Mouse (Mus musculus): ENCODE data around the gene 1700020A23Rik. TPM values are rescaled to one million over a fixed set of nuclear protein-coding genes. Genes with fewer than 3 reads are reported as not detected.

The 1700020A23Rik gene
- total RNA-seq, 2 experiments from 2014 or later, result not detected

- peak; percentile 86 to 87 for DNase-seq (ENCODE audit: low spot score in 2 of 2)
These were observed 6.8 kb downstream of the 1700020A23Rik start for GRCm38 (mm10) chr2:130411558-130412495.

DNA sequence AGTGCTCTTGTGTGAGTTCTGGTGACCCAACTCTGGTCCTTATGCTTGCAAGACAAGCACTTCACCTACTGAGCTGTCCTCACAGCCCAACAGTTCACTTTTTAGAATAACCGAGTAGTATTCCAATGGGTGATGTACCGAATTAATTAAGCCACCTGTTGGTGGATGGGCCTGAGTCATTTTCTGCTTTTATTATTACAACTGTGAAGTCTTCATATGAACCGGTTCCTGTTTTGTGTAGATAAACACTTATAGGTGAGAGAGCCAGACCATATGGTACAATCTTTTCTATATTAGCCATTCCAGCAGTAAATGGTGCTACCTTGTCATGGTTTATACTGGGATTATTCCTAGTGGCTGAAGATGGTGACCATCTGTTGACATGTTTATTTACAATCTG is 7.7 kb downstream of the 1700020A23Rik start:
- no peak for DNase-seq (ENCODE audit: low spot score in 2 of 2)

- DNase-seq (ENCODE audit: low spot score in 2 of 2), result no peak
These were observed 9.2 kb downstream of the 1700020A23Rik start for GRCm38 (mm10) chr2:130414094-130414856.

DNA sequence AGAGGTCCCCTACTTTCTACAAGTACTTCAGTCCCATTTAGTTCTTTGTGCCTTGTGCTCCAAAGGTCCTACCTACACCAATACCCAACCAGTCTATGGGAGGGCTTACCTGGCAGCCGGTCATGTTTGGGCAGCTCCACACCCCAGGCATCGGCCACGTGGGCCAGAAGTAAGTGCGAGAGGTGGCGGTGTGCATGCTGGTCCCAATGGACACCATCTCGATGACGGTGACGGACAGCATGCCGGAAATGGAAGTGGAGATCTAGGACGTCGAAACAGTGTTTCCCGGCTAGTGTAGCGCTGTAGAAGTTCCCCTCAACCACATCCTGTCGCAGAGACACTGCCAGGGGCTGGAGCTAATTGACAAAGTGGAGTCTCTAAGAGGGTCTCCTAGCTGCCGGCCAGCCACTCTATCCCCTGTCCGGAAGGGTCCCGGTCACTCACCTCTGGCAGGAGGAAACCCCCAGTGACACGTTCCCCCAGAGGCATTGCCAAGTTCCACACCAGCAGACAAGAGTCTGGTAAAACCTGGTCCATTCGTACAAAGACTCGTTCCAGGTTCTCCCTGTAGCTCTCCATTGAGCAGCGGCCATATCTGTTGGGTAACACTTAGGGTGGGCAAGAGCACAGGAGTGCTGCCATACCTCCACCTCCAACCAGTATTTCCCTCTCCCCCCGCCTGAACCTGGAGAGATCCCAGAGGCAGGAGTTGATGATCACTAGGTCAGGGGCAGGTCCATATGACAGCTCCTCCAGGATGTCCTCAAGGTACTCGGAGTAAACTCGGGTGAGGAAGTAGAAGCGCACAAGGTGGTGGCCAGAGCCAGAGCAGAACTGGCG is 16.9 kb downstream of the 1700020A23Rik start:
- no peak for DNase-seq (ENCODE audit: low spot score in 2 of 2)

DNA sequence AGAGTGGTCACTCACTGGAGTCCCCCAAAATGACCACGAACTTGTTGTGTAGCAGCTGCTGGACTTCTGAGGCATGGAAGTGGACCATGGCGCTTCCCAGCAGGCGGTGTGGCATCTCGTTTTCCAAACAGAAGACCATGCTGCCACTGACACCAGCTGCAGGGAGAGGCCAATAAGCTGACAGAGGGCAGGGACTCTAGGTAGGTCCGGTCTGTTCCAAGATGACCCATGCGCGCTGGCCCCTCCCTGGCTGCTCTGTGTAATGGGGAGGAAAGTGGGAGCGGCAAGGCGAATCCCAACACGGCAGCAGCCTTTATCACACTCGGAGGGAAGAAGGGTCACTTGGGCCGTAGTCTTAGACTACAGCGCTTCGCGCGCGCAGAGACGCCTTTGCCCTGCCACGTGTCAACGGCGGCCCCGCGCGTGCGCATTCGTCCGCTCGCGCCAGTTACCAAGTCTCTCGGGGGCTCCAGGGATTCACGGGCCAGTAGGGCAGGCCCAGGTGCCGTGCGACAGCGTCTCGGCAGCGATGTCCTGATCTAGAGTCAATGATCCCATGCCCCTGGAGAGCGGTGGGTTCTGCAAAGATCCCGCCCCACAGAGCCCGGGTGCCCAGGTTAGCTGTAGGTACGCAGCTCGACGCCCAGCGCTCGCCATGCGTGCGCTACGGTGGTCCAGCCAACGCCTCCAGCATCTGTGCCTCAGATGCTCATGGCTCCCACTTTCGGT is 18.5 kb downstream of the 1700020A23Rik start:
- DNase-seq (ENCODE audit: low spot score in 2 of 2), result peak; percentile 79 to 83

GRCm38 (mm10) chr2:130424126-130424853 is 19.2 kb downstream of the 1700020A23Rik start, which contains the start of the genes Vps16 and Pced1a:
TSS of gene Vps16 (plus strand) at chr2:130424339.
TSS of gene Pced1a (minus strand) at chr2:130424701.
- peak; percentile 89 to 93 for DNase-seq (ENCODE audit: low spot score in 2 of 2)

DNA sequence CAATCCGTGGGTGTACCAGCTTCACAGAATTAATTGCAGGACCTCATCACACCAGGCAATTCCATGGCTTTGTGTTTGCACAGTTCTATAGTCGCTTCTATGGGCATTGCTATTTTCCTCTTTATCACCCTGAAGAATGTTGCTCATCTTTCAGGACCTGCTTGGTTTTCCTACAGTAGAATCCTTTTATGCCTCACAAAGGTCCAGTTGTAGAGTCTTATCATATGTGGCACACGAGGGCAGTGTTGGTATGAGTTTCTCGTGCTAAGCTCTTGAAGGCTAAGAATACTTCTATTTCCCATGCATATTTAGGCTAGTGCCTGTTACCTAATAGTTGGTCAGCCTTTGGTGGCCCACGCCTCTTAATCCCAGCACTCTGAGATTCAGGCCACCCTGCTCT is 20.1 kb downstream of the 1700020A23Rik start:
- DNase-seq (ENCODE audit: low spot score in 2 of 2), result no peak

DNA sequence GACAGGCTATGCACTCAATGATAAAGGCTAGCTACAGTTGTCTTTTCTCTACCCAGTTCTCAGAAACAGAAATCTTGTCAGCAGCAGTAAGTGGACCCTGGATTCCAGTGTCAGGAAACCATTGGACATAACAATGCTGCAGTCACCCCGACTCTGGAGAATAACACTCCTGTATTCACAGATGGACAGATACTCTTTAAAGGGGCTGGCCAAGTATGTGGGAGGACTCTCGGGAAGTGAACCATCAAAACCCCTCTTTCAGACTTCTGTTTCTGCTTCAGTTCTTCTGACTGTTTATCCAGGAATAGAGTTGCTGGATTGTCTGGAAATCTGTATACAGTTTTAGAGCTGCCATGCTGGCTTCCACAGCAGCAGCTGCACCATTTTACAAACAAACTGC is 24.8 kb downstream of the 1700020A23Rik start:
- no peak for DNase-seq (ENCODE audit: low spot score in 2 of 2)

- no peak for DNase-seq (ENCODE audit: low spot score in 2 of 2)
These were observed 25.4 kb downstream of the 1700020A23Rik start for GRCm38 (mm10) chr2:130430484-130430883.

DNA sequence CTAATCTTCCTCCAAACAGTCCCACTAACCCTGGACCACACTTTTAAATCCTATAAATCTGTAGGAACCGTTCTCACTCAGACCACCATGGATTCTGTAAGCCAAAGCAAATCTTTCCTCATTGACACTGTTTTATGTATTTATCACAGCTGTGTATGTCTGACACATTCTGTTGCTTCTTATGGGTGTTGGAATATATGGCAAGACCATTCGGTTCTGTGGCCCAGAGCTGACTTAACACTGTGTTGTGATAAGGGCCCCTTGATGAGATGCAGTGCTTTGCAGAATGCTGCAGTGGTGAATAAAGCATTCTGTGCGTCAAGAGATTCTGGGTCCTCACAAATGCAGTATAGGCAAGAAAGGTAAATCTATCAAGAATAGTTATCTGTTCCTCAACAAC is 27.1 kb downstream of the 1700020A23Rik start:
- DNase-seq (ENCODE audit: low spot score in 2 of 2), result no peak

DNA sequence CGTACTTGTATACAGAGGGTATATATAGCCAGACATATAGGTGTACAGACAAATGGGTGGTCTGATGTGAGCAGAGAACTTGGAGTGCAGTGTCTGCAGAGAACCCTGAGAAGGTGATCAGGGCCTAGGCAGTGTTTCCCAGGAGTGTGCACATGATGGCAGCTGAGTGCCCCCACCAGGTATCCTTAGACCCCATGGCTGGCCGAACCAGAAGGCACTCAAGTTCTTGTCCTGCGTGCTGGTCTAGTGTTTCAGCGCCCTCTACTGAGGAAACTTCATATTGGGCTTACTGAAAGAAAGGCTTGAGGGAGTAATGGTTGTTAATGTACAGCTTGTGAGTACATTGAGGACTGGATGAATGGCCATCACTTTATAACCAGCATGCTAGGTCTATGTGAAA is 28.1 kb downstream of the 1700020A23Rik start:
- peak in 1 of 2 experiments; percentile 53 for DNase-seq (ENCODE audit: low spot score in 2 of 2)

DNA sequence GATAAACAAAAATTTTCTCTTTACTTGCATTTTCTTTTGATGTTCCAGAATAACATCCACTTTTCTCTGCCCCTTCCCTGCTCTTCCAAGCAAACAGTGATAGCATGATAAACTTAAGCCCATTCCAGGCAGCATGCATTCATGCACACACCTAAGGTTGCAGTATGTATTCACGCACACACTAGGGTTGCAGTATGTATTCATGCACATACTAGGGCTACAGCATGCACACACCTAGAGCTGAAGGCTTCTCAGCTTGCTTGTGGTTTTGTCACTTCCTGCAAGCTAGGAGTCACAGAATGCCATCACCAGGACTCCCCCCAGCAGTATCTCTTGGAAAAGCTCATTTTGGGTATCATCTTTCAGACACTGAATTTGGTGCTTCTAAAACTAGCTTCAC is 31.7 kb downstream of the 1700020A23Rik start:
- no peak for DNase-seq (ENCODE audit: low spot score in 2 of 2)

GRCm38 (mm10) chr2:130438861-130439260 is 33.8 kb downstream of the 1700020A23Rik start:
- no peak for DNase-seq (ENCODE audit: low spot score in 2 of 2)

GRCm38 (mm10) chr2:130439840-130440480 is 34.9 kb downstream of the 1700020A23Rik start:
- DNase-seq (ENCODE audit: low spot score in 2 of 2), result no peak

DNA sequence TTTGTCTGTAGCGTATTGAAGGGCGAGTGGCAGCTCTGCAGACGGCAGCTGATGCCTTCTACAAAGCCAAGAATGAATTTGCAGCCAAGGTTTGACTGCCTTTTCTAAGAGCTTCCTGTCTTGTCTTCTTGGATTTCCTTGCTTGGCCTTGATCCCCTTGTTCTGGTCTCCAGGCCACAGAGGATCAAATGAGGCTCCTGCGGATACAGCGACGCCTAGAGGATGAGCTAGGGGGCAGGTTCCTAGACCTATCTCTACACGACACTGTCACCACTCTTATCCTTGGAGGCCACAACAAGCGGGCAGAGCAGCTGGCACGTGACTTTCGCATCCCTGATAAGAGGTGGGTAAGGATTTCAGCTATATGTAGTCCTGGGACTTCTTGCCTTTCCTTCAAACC is 37.1 kb downstream of the 1700020A23Rik start:
- DNase-seq (ENCODE audit: low spot score in 2 of 2), result no peak

DNA sequence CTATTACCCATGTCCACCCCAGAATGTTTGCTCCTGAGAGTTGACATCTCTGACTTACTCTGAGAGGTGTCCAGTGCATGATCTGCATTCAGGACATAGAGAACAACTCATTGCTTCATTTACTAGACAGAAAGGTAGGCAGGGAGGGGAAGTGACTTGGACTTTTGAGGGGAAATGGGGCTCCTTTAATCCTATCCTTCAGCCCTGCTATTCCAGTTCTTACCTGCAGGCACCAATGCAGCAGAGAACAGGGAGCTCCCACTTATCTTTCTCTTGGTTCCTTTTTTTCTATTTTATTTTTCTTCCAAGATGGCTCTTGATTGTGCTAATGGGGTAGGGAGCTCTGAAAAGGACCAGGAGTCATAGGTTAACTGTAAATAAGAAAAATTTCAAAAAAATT is 43.4 kb downstream of the 1700020A23Rik start:
- no peak for DNase-seq (ENCODE audit: low spot score in 2 of 2)

GRCm38 (mm10) chr2:130449021-130449793 is 44.1 kb downstream of the 1700020A23Rik start:
- DNase-seq (ENCODE audit: low spot score in 2 of 2), result no peak

GRCm38 (mm10) chr2:130449794-130450433 is 44.9 kb downstream of the 1700020A23Rik start, which contains the start of gene Ptpra:
TSS of gene Ptpra (plus strand) at chr2:130450278.
- peak; percentile 95 to 96 for DNase-seq (ENCODE audit: low spot score in 2 of 2)
